Mouse (Mus musculus): ENCODE data around the gene Tsen15. TPM values are rescaled to one million over a fixed set of nuclear protein-coding genes. Genes with fewer than 3 reads are reported as not detected.
"Not testable (repeated sequence)": the region's sequence is repeated elsewhere in the genome, so short reads cannot be mapped to it uniquely, and the experiment has no call there.

Gene Tsen15
- polyA plus RNA-seq, 1 experiment from 2014 or later: 45.9 TPM

DNA sequence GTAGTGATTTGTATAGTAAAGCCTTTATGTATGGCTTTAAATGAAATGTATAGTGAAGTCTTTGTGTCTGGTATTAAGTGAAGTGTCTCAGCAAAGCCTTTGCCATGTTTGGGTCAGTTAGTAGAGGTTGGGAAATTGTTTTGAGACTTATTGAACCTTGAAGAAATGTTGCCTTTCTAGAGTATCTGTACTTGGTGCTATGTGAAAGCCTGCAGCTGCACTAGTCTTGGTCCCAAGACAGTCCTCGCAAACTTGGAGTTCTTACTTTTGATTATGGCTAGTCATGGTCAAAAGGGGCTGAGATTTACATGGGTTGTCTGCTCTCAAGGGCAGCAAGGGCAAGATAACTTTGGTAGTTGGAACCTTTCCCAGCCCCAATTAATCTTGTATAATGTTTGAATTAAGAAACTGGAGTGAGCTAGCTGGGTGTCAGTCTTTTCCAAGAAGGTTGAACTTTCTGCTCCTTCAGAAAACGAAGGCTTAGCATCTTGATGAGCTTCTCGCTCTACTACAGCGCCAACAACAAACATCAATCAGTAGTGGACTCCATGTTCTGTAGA is 8.5 kb upstream of the Tsen15 start:
- H3K4me1 ChIP-seq (ENCODE audit: control insufficient read depth, insufficient read depth, low read length): no peaks in the 10 kb centered on the region
- 77% methylated on average over 4 of the region's 4 CpGs for WGBS
- DNase-seq (ENCODE audit: low spot score) (no peak), ATAC-seq (no peak)
- no peak overlapping the region for H3K4me2 ChIP-seq (ENCODE audit: low read length)
- no peak overlapping the region for H3K4me3 ChIP-seq (ENCODE audit: low read depth, low read length)
- no peaks in the 10 kb centered on the region for H3K9me3 ChIP-seq (replicated peaks; ENCODE audit: control insufficient read depth, low read length)
- H3K27me3 ChIP-seq (replicated peaks; ENCODE audit: control insufficient read depth, insufficient read depth, low read length): no peaks in the 10 kb centered on the region
- no peaks in the 10 kb centered on the region for H3K36me3 ChIP-seq (ENCODE audit: control insufficient read depth, insufficient read depth, low read length)
- no peak overlapping the region for H3K27ac ChIP-seq (ENCODE audit: low read depth, low read length)
- no peak overlapping the region for H3K9ac ChIP-seq (ENCODE audit: low read length)

DNA sequence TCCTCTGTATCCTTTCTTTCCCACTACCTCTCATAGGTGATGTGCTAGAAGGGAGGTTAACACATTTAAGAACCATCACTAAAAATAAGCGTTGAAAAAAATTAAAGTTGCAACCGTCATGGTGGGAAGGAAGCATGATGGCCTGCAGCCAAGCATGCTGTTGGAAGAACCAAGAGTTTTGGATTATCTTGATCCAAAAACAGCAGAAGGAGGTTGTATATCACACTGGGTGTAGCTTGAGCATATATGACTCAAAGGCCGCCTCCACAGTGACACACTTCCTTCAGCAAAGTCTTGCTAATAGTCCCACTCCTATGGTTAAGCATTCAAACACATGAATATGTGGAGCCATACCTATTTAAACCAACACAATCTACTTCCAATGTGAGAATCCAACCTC is 7.6 kb upstream of the Tsen15 start:
- Histone ChIP-seq H3K27me3 (replicated peaks; ENCODE audit: control insufficient read depth, insufficient read depth, low read length) (no peaks in the 10 kb centered on the region), H3K4me1 (ENCODE audit: control insufficient read depth, insufficient read depth, low read length) (no peaks in the 10 kb centered on the region), H3K4me2 (ENCODE audit: low read length) (no peak overlapping the region), H3K27ac (ENCODE audit: low read depth, low read length) (no peak overlapping the region), H3K36me3 (ENCODE audit: control insufficient read depth, insufficient read depth, low read length) (no peaks in the 10 kb centered on the region), H3K9ac (ENCODE audit: low read length) (no peak overlapping the region), H3K9me3 (replicated peaks; ENCODE audit: control insufficient read depth, low read length) (no peaks in the 10 kb centered on the region), H3K4me3 (ENCODE audit: low read depth, low read length) (no peak overlapping the region)
- DNase-seq (ENCODE audit: low spot score) (no peak), ATAC-seq (no peak)
- 94% methylated on average over 3 of the region's 3 CpGs for WGBS

DNA sequence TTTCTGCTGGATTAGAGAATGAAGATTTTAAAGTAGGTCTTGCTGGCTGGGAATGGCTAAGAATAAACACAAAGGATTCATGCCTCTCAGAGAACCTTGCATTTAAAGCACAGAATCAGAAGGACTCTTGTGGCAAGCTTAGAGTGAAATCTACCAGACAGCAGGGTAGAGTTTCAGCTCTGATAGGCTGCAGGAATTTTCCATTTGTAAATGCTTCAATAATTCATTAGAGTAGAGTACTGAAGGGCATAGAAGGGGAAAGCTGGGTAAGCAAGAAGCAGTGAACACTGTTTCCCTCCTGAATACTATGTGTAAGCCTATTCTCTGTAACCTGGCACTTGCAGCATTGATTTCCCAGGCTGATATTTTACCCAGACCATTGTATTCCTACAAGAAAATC is 2.8 kb upstream of the Tsen15 start:
- no peak overlapping the region for H3K9ac ChIP-seq (ENCODE audit: low read length)
- no peaks in the 10 kb centered on the region for H3K27me3 ChIP-seq (replicated peaks; ENCODE audit: control insufficient read depth, insufficient read depth, low read length)
- H3K4me3 ChIP-seq (ENCODE audit: low read depth, low read length): no peak overlapping the region
- no peaks in the 10 kb centered on the region for H3K36me3 ChIP-seq (ENCODE audit: control insufficient read depth, insufficient read depth, low read length)
- H3K4me2 ChIP-seq (ENCODE audit: low read length): no peak overlapping the region
- H3K4me1 ChIP-seq (ENCODE audit: control insufficient read depth, insufficient read depth, low read length): no peaks in the 10 kb centered on the region
- H3K9me3 ChIP-seq (replicated peaks; ENCODE audit: control insufficient read depth, low read length): no peaks in the 10 kb centered on the region
- H3K27ac ChIP-seq (ENCODE audit: low read depth, low read length): no peak overlapping the region
- DNase-seq (ENCODE audit: low spot score) (peak; percentile 14), ATAC-seq (no peak)

DNA sequence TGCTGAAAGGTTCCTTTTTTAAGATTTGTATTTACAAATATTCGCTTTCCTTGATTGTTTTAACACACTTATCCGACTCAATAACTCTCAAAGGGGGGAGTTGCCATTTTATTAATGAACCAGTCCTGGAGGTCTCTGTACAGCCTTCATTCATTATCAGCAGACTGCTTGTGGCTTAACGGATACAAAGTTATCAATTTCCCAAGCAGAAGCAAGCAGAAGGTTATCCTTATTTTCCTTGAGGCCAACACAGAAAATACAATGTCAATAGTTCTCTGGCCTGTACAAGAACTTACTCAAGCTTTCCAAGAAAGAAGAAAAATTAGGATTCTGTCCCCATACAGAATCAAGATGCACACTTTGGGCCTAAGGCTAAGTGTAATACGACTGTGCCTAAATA is 795 bp downstream of the Tsen15 start:
- H3K9me3 ChIP-seq (replicated peaks; ENCODE audit: control insufficient read depth, low read length); H3K36me3 ChIP-seq (ENCODE audit: control insufficient read depth, insufficient read depth, low read length); H3K4me1 ChIP-seq (ENCODE audit: control insufficient read depth, insufficient read depth, low read length); ATAC-seq; DNase-seq (ENCODE audit: low spot score); H3K27ac ChIP-seq (ENCODE audit: low read depth, low read length); H3K27me3 ChIP-seq (replicated peaks; ENCODE audit: control insufficient read depth, insufficient read depth, low read length): not testable (repeated sequence)
- Histone ChIP-seq H3K4me3 (ENCODE audit: low read depth, low read length) (peak overlapping the region; percentile 75), H3K9ac (ENCODE audit: low read length) (peak overlapping the region; percentile 73), H3K4me2 (ENCODE audit: low read length) (peak overlapping the region; percentile 69)
- 12% methylated on average over 2 of the region's 4 CpGs for WGBS

DNA sequence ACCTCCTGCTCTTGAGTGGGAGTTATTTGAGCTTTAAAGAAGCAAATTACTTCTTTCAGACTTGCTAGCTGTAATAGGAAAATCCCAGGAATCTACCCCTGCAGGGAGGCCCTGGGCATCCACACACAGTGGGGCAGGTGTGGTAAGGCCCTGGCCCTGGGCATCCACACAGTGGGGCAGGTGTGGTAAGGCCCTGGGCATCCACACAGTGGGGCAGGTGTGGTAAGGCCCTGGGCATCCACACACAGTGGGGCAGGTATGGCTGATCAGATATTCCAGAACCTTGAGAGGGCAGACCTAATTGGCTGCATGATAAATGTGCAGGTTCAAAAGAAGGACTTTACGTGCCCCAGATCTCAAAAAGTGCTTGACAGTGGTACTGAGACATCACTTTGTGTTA is 1.9 kb downstream of the Tsen15 start:
- WGBS: 92% methylated on average over 1 of the region's 1 CpGs
- no peak for DNase-seq (ENCODE audit: low spot score)
- Histone ChIP-seq H3K9me3 (replicated peaks; ENCODE audit: control insufficient read depth, low read length) (no peaks in the 10 kb centered on the region), H3K9ac (ENCODE audit: low read length) (no peak overlapping the region), H3K4me2 (ENCODE audit: low read length) (no peak overlapping the region), H3K4me3 (ENCODE audit: low read depth, low read length) (no peak overlapping the region), H3K4me1 (ENCODE audit: control insufficient read depth, insufficient read depth, low read length) (no peaks in the 10 kb centered on the region), H3K27me3 (replicated peaks; ENCODE audit: control insufficient read depth, insufficient read depth, low read length) (no peaks in the 10 kb centered on the region), H3K27ac (ENCODE audit: low read depth, low read length) (no peak overlapping the region), H3K36me3 (ENCODE audit: control insufficient read depth, insufficient read depth, low read length) (0 out of 2 replicates have a peak, but pooled peaks cover 3% of the 10 kb centered on the region)
- ATAC-seq: no peak

DNA sequence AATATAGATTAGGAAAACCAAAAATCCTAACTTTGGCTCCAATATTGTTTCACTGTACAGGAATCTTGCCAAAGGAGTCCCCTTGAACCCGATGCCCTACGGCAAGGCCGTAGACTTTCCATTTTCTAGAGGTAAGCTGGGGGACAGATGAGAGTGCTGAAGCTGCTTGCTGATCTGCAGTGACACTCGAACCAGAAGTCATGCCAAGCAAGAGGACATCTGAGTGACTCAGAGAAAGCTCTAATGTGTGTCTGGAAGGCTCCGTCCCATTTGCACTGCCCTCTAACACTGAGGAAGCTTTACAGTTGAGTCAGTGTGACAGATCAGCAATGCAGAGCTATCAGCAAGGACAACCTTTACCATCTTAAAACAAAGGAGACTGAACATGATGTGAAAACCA is 8.2 kb downstream of the Tsen15 start:
- Histone ChIP-seq H3K4me1 (ENCODE audit: control insufficient read depth, insufficient read depth, low read length) (no peaks in the 10 kb centered on the region), H3K27me3 (replicated peaks; ENCODE audit: control insufficient read depth, insufficient read depth, low read length) (no peaks in the 10 kb centered on the region), H3K27ac (ENCODE audit: low read depth, low read length) (no peak overlapping the region), H3K4me2 (ENCODE audit: low read length) (no peak overlapping the region), H3K9ac (ENCODE audit: low read length) (no peak overlapping the region), H3K36me3 (ENCODE audit: control insufficient read depth, insufficient read depth, low read length) (0 out of 2 replicates have a peak, but pooled peaks cover 3% of the 10 kb centered on the region), H3K9me3 (replicated peaks; ENCODE audit: control insufficient read depth, low read length) (no peaks in the 10 kb centered on the region), H3K4me3 (ENCODE audit: low read depth, low read length) (no peak overlapping the region)
- no peak for ATAC-seq
- DNase-seq (ENCODE audit: low spot score): no peak
- WGBS: 94% methylated on average over 5 of the region's 5 CpGs

DNA sequence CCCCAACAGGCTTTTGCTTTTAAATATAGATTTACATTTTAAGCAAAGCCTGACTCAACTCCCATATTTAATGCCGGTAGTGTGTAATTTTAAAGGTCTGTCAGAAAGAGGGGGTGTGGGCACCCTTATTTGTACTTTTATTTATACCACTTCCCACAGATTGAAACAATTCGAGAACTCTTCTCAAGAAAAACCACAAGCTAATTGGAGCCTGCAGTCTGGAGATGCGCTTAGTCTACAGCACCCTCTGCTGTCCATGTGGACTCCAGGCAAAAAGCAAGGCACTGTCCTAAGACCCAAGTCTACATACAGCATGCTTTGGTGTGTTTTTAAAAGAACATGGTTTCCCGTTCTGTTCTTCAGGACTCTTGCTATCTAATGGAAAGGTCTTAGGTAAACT is 17.3 kb downstream of the Tsen15 start:
- Histone ChIP-seq H3K27me3 (replicated peaks; ENCODE audit: control insufficient read depth, insufficient read depth, low read length) (no peaks in the 10 kb centered on the region), H3K4me3 (ENCODE audit: low read depth, low read length) (no peak overlapping the region), H3K4me1 (ENCODE audit: control insufficient read depth, insufficient read depth, low read length) (no peaks in the 10 kb centered on the region), H3K36me3 (ENCODE audit: control insufficient read depth, insufficient read depth, low read length) (no peaks in the 10 kb centered on the region), H3K27ac (ENCODE audit: low read depth, low read length) (no peak overlapping the region), H3K9me3 (replicated peaks; ENCODE audit: control insufficient read depth, low read length) (no peaks in the 10 kb centered on the region), H3K9ac (ENCODE audit: low read length) (no peak overlapping the region), H3K4me2 (ENCODE audit: low read length) (no peak overlapping the region)
- peak; percentile 75; the same call in 1 of the 2 replicates for ATAC-seq
- 27% methylated on average over 4 of the region's 4 CpGs for WGBS
- DNase-seq (ENCODE audit: low spot score): peak; percentile 88

DNA sequence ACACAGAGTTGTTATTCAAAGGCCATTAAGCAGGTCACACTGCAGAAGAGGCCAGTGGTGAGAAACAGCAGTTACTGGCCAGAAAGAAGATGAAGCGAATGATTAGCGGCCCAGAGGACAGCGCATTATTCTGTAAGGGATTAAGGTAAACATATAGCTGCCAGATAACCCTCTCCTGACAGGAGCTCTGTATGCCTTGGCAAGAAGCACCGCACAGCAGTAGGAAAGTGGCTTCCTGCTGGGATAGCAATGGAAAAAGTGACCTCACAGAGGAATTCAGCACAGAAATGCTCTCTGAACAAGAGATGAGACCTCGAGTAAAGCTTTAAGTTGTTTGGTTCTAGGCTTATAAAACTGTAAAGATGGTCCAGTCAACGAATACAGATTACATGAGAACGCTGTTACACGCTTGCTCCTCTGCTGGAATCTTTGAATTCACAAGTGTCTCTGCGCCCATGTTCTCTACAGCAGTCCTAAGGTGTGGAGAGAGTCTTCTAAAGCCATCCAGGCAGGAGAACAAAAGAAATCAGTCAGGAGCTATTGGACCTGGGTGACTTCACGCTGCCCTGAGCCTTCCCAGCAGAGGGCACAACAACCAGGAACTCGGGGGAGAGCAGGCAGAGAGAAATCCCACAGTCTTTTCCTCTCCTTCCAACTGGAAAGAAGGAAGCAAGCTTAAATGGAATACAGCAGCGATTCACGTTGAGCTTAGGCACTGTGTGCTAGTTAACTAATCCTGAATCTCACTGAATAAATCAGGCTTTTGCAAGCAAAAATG is 18.0 kb downstream of the Tsen15 start:
- no peak overlapping the region for H3K4me2 ChIP-seq (ENCODE audit: low read length)
- no peaks in the 10 kb centered on the region for H3K4me1 ChIP-seq (ENCODE audit: control insufficient read depth, insufficient read depth, low read length)
- H3K4me3 ChIP-seq (ENCODE audit: low read depth, low read length): no peak overlapping the region
- 50% methylated on average over 13 of the region's 13 CpGs for WGBS
- no peak overlapping the region for H3K27ac ChIP-seq (ENCODE audit: low read depth, low read length)
- no peaks in the 10 kb centered on the region for H3K9me3 ChIP-seq (replicated peaks; ENCODE audit: control insufficient read depth, low read length)
- H3K9ac ChIP-seq (ENCODE audit: low read length): no peak overlapping the region
- 0 out of 2 replicates have a peak, but pooled peaks have one; percentile 23 for ATAC-seq
- H3K36me3 ChIP-seq (ENCODE audit: control insufficient read depth, insufficient read depth, low read length): no peaks in the 10 kb centered on the region
- peak; percentile 9 for DNase-seq (ENCODE audit: low spot score)
- no peaks in the 10 kb centered on the region for H3K27me3 ChIP-seq (replicated peaks; ENCODE audit: control insufficient read depth, insufficient read depth, low read length)

DNA sequence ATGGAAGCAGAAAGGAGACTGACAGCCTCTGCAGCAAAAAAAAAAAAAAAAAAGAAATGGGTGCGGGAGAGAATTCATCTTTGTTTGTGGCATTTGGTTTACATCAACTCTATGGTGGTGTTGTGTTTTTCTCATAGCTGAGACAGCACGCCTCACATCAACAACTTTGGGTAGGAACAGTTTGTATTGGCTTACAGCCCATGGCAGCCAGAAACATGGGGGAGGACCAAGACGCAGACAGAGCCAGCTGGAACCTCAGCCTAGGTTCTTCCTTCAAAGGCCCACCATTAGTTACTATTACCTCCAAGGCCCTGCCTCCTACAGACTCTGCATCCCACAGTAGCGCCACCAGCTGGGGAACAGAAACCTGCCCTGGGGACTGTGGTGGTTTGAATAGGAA is 29.8 kb downstream of the Tsen15 start:
- ATAC-seq (no peak), DNase-seq (ENCODE audit: low spot score) (peak; percentile 23)
- Histone ChIP-seq H3K9ac (ENCODE audit: low read length) (no peak overlapping the region), H3K27me3 (replicated peaks; ENCODE audit: control insufficient read depth, insufficient read depth, low read length) (no peaks in the 10 kb centered on the region), H3K4me3 (ENCODE audit: low read depth, low read length) (no peak overlapping the region), H3K9me3 (replicated peaks; ENCODE audit: control insufficient read depth, low read length) (no peaks in the 10 kb centered on the region), H3K4me1 (ENCODE audit: control insufficient read depth, insufficient read depth, low read length) (no peaks in the 10 kb centered on the region), H3K27ac (ENCODE audit: low read depth, low read length) (no peak overlapping the region), H3K36me3 (ENCODE audit: control insufficient read depth, insufficient read depth, low read length) (no peaks in the 10 kb centered on the region), H3K4me2 (ENCODE audit: low read length) (no peak overlapping the region)
- 84% methylated on average over 4 of the region's 4 CpGs for WGBS
